Mouse (Mus musculus) stomach, postnatal 0 days (tissue): ENCODE results near the gene Mta2.

ENCODE experiments used
- CTCF ChIP-seq: IDR thresholded peaks from 2 replicates; pipeline ENCODE4 v1.5.1; 2016; ENCODE audit warnings: antibody characterized with exemption, low read depth, mild to moderate bottlenecking, moderate library complexity
- EP300 ChIP-seq: optimal IDR thresholded peaks from 2 replicates; pipeline ENCODE3; 2016; ENCODE audit warnings: antibody characterized with exemption

DNA sequence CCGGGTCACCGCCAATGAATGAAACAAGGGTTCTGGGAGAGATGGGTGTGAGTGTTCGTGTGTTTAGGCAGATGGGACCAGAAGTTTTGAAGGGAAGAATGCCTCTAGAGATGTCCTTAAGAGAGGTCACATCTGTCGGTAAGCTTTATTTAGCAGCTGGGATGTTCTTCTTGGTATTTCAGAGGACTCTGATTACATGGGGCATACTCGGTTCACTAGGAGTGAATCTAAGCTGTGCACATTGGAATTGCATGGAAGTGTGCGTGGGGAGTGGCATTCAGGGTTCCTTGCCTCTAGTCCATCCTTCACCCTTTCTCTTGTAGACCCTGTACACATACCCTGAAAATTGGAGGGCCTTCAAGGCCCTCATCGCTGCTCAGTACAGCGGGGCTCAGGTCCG lies 26.2 kb downstream of the Mta2 start:
- TF ChIP-seq CTCF, result no peak
- TF ChIP-seq EP300, result no peak
